Mouse (Mus musculus): Measurements from ENCODE around the gene Zbtb9. TPM values are rescaled to one million over a fixed set of nuclear protein-coding genes. Genes with fewer than 3 reads are reported as not detected.

Gene Zbtb9
- polyA plus RNA-seq, 1 experiment from 2014 or later: 17.8 TPM

DNA sequence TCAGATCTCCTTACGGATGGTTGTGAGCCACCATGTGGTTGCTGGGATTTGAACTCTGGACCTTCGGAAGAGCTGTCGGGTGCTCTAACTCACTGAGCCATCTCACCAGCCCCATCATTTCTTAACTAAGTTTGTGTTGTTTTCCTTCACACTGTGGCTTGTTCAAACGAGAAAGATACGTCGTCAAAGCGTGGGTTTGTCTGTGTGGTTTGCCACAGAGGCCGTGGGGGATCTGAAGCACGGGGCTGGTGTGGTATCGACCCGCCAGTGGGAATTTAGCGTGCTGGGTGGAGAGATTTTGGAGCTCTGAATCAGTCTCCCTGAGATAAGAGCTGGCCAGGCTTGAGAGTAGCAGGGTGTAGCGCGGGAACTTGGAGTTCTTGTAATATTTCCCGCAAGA is 25.3 kb downstream of the Zbtb9 start:
- no peaks in the 10 kb centered on the region for H3K36me3 ChIP-seq
- H3K4me1 ChIP-seq (replicated peaks): peaks cover 12% of the 10 kb centered on the region; the same call in 1 of the 2 replicates
- no peaks in the 10 kb centered on the region for H3K9me3 ChIP-seq
- H3K27me3 ChIP-seq: no peaks in the 10 kb centered on the region
- no peak overlapping the region for H3K4me3 ChIP-seq (replicated peaks)
- H3K4me2 ChIP-seq: no peak overlapping the region
- WGBS: 92% methylated on average over 15 of the region's 15 CpGs
- ATAC-seq (ENCODE audit: insufficient number of reproducible peaks, insufficient read depth, low FRiP score, low TSS enrichment, low read depth): no peak
- no peak overlapping the region for H3K27ac ChIP-seq
- H3K9ac ChIP-seq (replicated peaks): no peak overlapping the region

GRCm38 (mm10) chr17:26999996-27000395 is 27.0 kb downstream of the Zbtb9 start:
- no peak overlapping the region for H3K4me3 ChIP-seq (replicated peaks)
- no peak overlapping the region for H3K4me2 ChIP-seq
- no peak for ATAC-seq (ENCODE audit: insufficient number of reproducible peaks, insufficient read depth, low FRiP score, low TSS enrichment, low read depth)
- H3K27me3 ChIP-seq: peaks cover 13% of the 10 kb centered on the region
- H3K36me3 ChIP-seq: no peaks in the 10 kb centered on the region
- no peaks in the 10 kb centered on the region for H3K9me3 ChIP-seq
- 72% methylated on average over 12 of the region's 12 CpGs for WGBS
- H3K9ac ChIP-seq (replicated peaks): 0 out of 2 replicates have a peak overlapping the region, but pooled peaks have one; percentile 8
- peaks cover 12% of the 10 kb centered on the region; the same call in 1 of the 2 replicates for H3K4me1 ChIP-seq (replicated peaks)
- H3K27ac ChIP-seq: no peak overlapping the region

DNA sequence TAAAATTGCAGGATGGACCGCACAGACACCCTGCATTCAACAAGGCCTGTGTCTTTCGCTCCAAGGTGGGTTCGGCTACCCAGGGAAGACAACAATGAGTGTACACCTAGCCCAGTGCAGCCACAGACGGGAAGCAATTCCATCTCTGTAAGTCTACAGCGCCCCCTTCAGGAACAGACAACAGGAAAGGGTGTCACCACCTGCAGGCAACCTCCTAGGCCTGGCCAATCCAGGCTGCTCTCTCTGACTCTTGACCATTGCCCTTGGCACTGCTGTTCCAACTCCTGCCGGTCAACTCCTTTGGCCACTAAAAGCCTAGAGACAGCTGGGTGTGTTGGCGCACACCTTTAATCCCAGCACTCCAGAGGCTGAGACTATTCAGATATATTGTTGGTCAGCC is 28.2 kb downstream of the Zbtb9 start:
- Histone ChIP-seq H3K4me1 (replicated peaks) (peaks cover 5% of the 10 kb centered on the region; the same call in 1 of the 2 replicates), H3K4me3 (replicated peaks) (no peak overlapping the region), H3K9ac (replicated peaks) (no peak overlapping the region), H3K9me3 (no peaks in the 10 kb centered on the region), H3K4me2 (no peak overlapping the region), H3K27ac (no peak overlapping the region), H3K27me3 (peaks cover 19% of the 10 kb centered on the region), H3K36me3 (no peaks in the 10 kb centered on the region)
- 78% methylated on average over 7 of the region's 7 CpGs for WGBS
- ATAC-seq (ENCODE audit: insufficient number of reproducible peaks, insufficient read depth, low FRiP score, low TSS enrichment, low read depth): no peak

DNA sequence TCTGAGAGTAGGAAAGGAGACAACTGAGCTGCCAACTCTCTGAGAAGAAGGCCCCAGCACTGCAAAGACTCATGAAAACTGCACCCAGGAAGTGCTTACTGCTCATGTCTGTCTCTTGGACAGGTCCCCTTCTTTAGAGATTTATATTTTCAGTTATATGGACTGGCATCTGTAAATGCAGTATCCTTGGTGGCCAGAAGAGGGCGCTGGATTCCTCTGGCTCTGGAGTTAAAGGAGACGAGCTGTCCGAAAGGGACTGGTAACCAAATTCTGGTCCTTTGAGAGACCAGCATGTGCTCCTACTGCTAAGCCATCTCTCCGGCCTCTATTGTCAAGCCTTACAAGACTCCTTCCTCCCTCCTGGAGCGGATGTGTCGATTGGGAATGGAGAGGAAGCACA is 28.9 kb downstream of the Zbtb9 start:
- WGBS: 57% methylated on average over 6 of the region's 6 CpGs
- no peak for ATAC-seq (ENCODE audit: insufficient number of reproducible peaks, insufficient read depth, low FRiP score, low TSS enrichment, low read depth)
- Histone ChIP-seq H3K4me1 (replicated peaks) (peaks cover 9% of the 10 kb centered on the region; the same call in 1 of the 2 replicates), H3K36me3 (no peaks in the 10 kb centered on the region), H3K27me3 (peaks cover 19% of the 10 kb centered on the region), H3K9ac (replicated peaks) (no peak overlapping the region), H3K27ac (no peak overlapping the region), H3K4me2 (no peak overlapping the region), H3K9me3 (no peaks in the 10 kb centered on the region), H3K4me3 (replicated peaks) (no peak overlapping the region)

- H3K4me2 ChIP-seq: no peak overlapping the region
- H3K9ac ChIP-seq (replicated peaks): no peak overlapping the region
- H3K4me1 ChIP-seq (replicated peaks): peaks cover 9% of the 10 kb centered on the region; the same call in 1 of the 2 replicates
- H3K27ac ChIP-seq: no peak overlapping the region
- H3K4me3 ChIP-seq (replicated peaks): no peak overlapping the region
- H3K9me3 ChIP-seq: no peaks in the 10 kb centered on the region
- no peaks in the 10 kb centered on the region for H3K36me3 ChIP-seq
- no peak for ATAC-seq (ENCODE audit: insufficient number of reproducible peaks, insufficient read depth, low FRiP score, low TSS enrichment, low read depth)
- WGBS: 31% methylated on average over 9 of the region's 9 CpGs
- peaks cover 19% of the 10 kb centered on the region for H3K27me3 ChIP-seq
Measured at GRCm38 (mm10) chr17:27004431-27004830, 31.5 kb downstream of the Zbtb9 start.

GRCm38 (mm10) chr17:27004903-27005485 is 32.0 kb downstream of the Zbtb9 start:
- peaks cover 9% of the 10 kb centered on the region; the same call in 1 of the 2 replicates for H3K4me1 ChIP-seq (replicated peaks)
- H3K4me2 ChIP-seq: no peak overlapping the region
- no peaks in the 10 kb centered on the region for H3K36me3 ChIP-seq
- 27% methylated on average over 19 of the region's 19 CpGs for WGBS
- H3K9ac ChIP-seq (replicated peaks): no peak overlapping the region
- H3K27me3 ChIP-seq: peaks cover 19% of the 10 kb centered on the region
- ATAC-seq (ENCODE audit: insufficient number of reproducible peaks, insufficient read depth, low FRiP score, low TSS enrichment, low read depth): no peak
- no peaks in the 10 kb centered on the region for H3K9me3 ChIP-seq
- H3K27ac ChIP-seq: no peak overlapping the region
- no peak overlapping the region for H3K4me3 ChIP-seq (replicated peaks)

- no peaks in the 10 kb centered on the region for H3K36me3 ChIP-seq
- H3K4me1 ChIP-seq (replicated peaks): 0 out of 2 replicates have a peak, but pooled peaks cover 5% of the 10 kb centered on the region
- ATAC-seq (ENCODE audit: insufficient number of reproducible peaks, insufficient read depth, low FRiP score, low TSS enrichment, low read depth): no peak
- H3K27ac ChIP-seq: no peak overlapping the region
- WGBS: 61% methylated on average over 11 of the region's 11 CpGs
- no peaks in the 10 kb centered on the region for H3K9me3 ChIP-seq
- no peak overlapping the region for H3K4me3 ChIP-seq (replicated peaks)
- peaks cover 19% of the 10 kb centered on the region for H3K27me3 ChIP-seq
- H3K9ac ChIP-seq (replicated peaks): no peak overlapping the region
- H3K4me2 ChIP-seq: no peak overlapping the region
Measured at GRCm38 (mm10) chr17:27005644-27006043, 32.7 kb downstream of the Zbtb9 start.

GRCm38 (mm10) chr17:27008277-27008676 is 35.3 kb downstream of the Zbtb9 start:
- no peaks in the 10 kb centered on the region for H3K36me3 ChIP-seq
- H3K9me3 ChIP-seq: no peaks in the 10 kb centered on the region
- H3K4me2 ChIP-seq: no peak overlapping the region
- no peak overlapping the region for H3K27ac ChIP-seq
- no peak overlapping the region for H3K9ac ChIP-seq (replicated peaks)
- ATAC-seq (ENCODE audit: insufficient number of reproducible peaks, insufficient read depth, low FRiP score, low TSS enrichment, low read depth): no peak
- 79% methylated on average over 2 of the region's 2 CpGs for WGBS
- 0 out of 2 replicates have a peak, but pooled peaks cover 10% of the 10 kb centered on the region for H3K4me1 ChIP-seq (replicated peaks)
- H3K4me3 ChIP-seq (replicated peaks): no peak overlapping the region
- peaks cover 19% of the 10 kb centered on the region for H3K27me3 ChIP-seq

- no peak for ATAC-seq (ENCODE audit: insufficient number of reproducible peaks, insufficient read depth, low FRiP score, low TSS enrichment, low read depth)
- no peak overlapping the region for H3K4me2 ChIP-seq
- no peak overlapping the region for H3K9ac ChIP-seq (replicated peaks)
- no peaks in the 10 kb centered on the region for H3K27me3 ChIP-seq
- H3K36me3 ChIP-seq: no peaks in the 10 kb centered on the region
- 0 out of 2 replicates have a peak, but pooled peaks cover 10% of the 10 kb centered on the region for H3K4me1 ChIP-seq (replicated peaks)
- WGBS: 90% methylated on average over 10 of the region's 10 CpGs
- H3K9me3 ChIP-seq: no peaks in the 10 kb centered on the region
- no peak overlapping the region for H3K27ac ChIP-seq
- H3K4me3 ChIP-seq (replicated peaks): no peak overlapping the region
Measured at GRCm38 (mm10) chr17:27011167-27011566, 38.2 kb downstream of the Zbtb9 start.

DNA sequence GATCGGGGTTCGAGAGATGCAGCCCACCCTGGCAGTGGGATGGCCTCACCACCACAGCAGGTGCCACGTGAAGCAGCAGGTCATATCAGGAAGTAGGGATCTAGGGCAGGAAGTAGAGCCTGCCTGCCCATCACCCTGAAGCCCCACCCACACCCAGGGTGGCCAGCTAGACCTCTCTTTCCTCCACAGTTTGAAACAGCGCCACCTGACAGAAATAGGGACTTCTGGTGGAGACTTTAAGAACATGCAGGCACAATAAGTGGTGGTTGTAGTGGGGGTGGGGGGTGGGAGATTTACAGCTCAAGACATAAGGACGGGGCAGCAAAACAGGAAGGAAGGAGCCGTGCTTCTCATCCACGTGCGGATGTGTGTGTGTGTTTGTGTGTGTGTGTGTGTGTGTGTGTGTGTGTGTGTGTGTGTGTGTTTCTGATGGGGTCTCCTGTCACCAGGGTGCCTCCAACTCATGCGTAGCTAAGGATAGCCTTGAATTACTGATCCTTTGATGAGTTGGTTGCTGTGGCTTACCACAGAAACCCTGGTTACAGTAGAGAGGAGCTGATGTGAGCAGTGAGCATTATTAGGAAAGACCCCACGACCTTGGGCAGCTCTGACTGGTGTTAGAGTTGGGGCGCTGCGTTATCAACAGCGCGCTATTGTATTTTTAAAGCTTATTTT is 39.2 kb downstream of the Zbtb9 start:
- Histone ChIP-seq H3K27ac (no peak overlapping the region), H3K27me3 (no peaks in the 10 kb centered on the region), H3K9me3 (no peaks in the 10 kb centered on the region), H3K4me2 (no peak overlapping the region), H3K9ac (replicated peaks) (no peak overlapping the region), H3K36me3 (no peaks in the 10 kb centered on the region), H3K4me1 (replicated peaks) (0 out of 2 replicates have a peak, but pooled peaks cover 5% of the 10 kb centered on the region), H3K4me3 (replicated peaks) (no peak overlapping the region)
- no peak for ATAC-seq (ENCODE audit: insufficient number of reproducible peaks, insufficient read depth, low FRiP score, low TSS enrichment, low read depth)
- WGBS: 59% methylated on average over 14 of the region's 14 CpGs

- Histone ChIP-seq H3K9me3 (no peaks in the 10 kb centered on the region), H3K27me3 (no peaks in the 10 kb centered on the region), H3K36me3 (no peaks in the 10 kb centered on the region), H3K27ac (no peak overlapping the region), H3K4me2 (no peak overlapping the region), H3K4me1 (replicated peaks) (peaks cover 9% of the 10 kb centered on the region; the same call in 1 of the 2 replicates), H3K9ac (replicated peaks) (no peak overlapping the region), H3K4me3 (replicated peaks) (no peak overlapping the region)
- no peak for ATAC-seq (ENCODE audit: insufficient number of reproducible peaks, insufficient read depth, low FRiP score, low TSS enrichment, low read depth)
- 26% methylated on average over 6 of the region's 6 CpGs for WGBS
Measured at GRCm38 (mm10) chr17:27012909-27013308, 39.9 kb downstream of the Zbtb9 start.
